Mouse (Mus musculus) layer of hippocampus, postnatal 14 days (tissue): ENCODE measurements around the gene Dock3. TPM values are rescaled to one million over a fixed set of nuclear protein-coding genes. Genes with fewer than 3 reads are reported as not detected.

Experiments used
- microRNA-seq, 2 experiments: library from miRNA; unstranded; fragments of <30 nt; microRNA quantifications; one replicate each; pipeline ENCODE4 v1.2.0; 2021
- total RNA-seq, 2 experiments: library from RNA; stranded (reverse); gene quantifications; 2 replicates each; pipeline ENCODE4 v1.2.3; 2021

Dock3 gene
- total RNA-seq, 2 experiments from 2014 or later, result 81.4 to 94.1 TPM

Small RNAs within 50 kb of the gene (microRNA-seq; reads per million reads assigned to microRNA genes)
- gene Gm22238, result 0 to 0.23 reads per million in 2 experiments

Other genes starting within 250 kb of the Dock3 start
- 1 to 10 TPM; 2.0 to 3.1 TPM for gene Mapkapk3, start 58.0 kb upstream of the Dock3 start, total RNA-seq
- 1 to 10 TPM; 3.3 to 3.4 TPM for gene Cish, start 64.1 kb upstream of the Dock3 start, total RNA-seq
- gene Hemk1, start 106.4 kb upstream of the Dock3 start, total RNA-seq, result 10 to 100 TPM; 16.1 to 18.5 TPM
- 1 to 10 TPM; 2.6 to 2.9 TPM for gene 6430571L13Rik, start 108.7 kb upstream of the Dock3 start, total RNA-seq
- gene Cacna2d2, start 167.7 kb upstream of the Dock3 start, total RNA-seq, result 10 to 100 TPM; 19.5 to 24.2 TPM